Mouse (Mus musculus) embryo, embryonic 10.5 days (tissue): ENCODE measurements around the gene Psmc1.

Source experiments
- DNase-seq: peaks from one replicate; pipeline ENCODE4 v3.0.0-alpha.2; 2015; ENCODE audit warnings: low spot score

Gene Psmc1

GRCm38 (mm10) chr12:100124913-100125798, 15.2 kb downstream of the Psmc1 start:
- DNase-seq: no peak

GRCm38 (mm10) chr12:100126968-100127865, 17.3 kb downstream of the Psmc1 start:
- DNase-seq: no peak

GRCm38 (mm10) chr12:100127866-100128480, 18.0 kb downstream of the Psmc1 start:
- peak; percentile 22 for DNase-seq

GRCm38 (mm10) chr12:100128522-100128921, 18.6 kb downstream of the Psmc1 start:
- DNase-seq: no peak

- no peak for DNase-seq
Measured at GRCm38 (mm10) chr12:100128961-100129360, 19.0 kb downstream of the Psmc1 start.

- no peak for DNase-seq
Measured at GRCm38 (mm10) chr12:100131167-100131566, 21.2 kb downstream of the Psmc1 start.

GRCm38 (mm10) chr12:100131655-100132054, 21.7 kb downstream of the Psmc1 start:
- DNase-seq: peak; percentile 81

GRCm38 (mm10) chr12:100134395-100134936, 24.5 kb downstream of the Psmc1 start:
- DNase-seq: no peak

- DNase-seq: no peak
Measured at GRCm38 (mm10) chr12:100135117-100135516, 25.2 kb downstream of the Psmc1 start.

GRCm38 (mm10) chr12:100142848-100143523, 33.0 kb downstream of the Psmc1 start:
- DNase-seq: no peak

GRCm38 (mm10) chr12:100143737-100144136, 33.8 kb downstream of the Psmc1 start:
- DNase-seq: no peak

- no peak for DNase-seq
Measured at GRCm38 (mm10) chr12:100144269-100144668, 34.3 kb downstream of the Psmc1 start.

GRCm38 (mm10) chr12:100152466-100152865, 42.5 kb downstream of the Psmc1 start:
- no peak for DNase-seq

GRCm38 (mm10) chr12:100159261-100159975, 49.5 kb downstream of the Psmc1 start, which contains the start of gene Nrde2:
TSS of gene Nrde2 (minus strand) at chr12:100159653.
- peak; percentile 98 for DNase-seq

GRCm38 (mm10) chr12:100164991-100165500, 55.1 kb downstream of the Psmc1 start:
- no peak for DNase-seq

- peak; percentile 80 for DNase-seq
Measured at GRCm38 (mm10) chr12:100166177-100166576, 56.2 kb downstream of the Psmc1 start.

- no peak for DNase-seq
Measured at GRCm38 (mm10) chr12:100166939-100167338, 57.0 kb downstream of the Psmc1 start.

- no peak for DNase-seq
Measured at GRCm38 (mm10) chr12:100167502-100167901, 57.5 kb downstream of the Psmc1 start.

- peak; percentile 57 for DNase-seq
Measured at GRCm38 (mm10) chr12:100167931-100168871, 58.2 kb downstream of the Psmc1 start.
